Mouse (Mus musculus): ENCODE measurements around the gene Gm20388.

DNA sequence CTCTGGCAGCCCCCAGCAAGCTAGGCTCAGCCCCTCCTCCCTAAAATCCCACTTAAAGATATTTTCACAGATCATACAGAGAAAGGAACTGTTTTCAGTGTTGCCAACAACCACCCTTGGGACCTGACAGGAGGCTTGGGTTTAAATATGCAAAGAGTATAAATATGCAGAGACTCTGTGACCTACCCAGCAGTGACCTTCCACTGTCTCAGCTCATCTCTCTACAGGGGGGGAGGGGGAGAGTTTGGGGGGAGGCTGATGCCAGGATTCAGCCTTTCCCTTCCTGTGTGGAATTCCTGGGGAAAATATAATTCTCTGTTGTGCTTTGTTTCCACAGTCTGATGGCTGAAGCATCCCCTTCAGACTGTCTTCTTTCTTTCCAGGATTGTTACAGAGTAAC, 2024.3 kb downstream of the Gm20388 start:
- no peak for TF ChIP-seq CTCF (IDR thresholded peaks at IDR 0.05; ENCODE audit: low read depth, low read length)
- no peak for TF ChIP-seq TAL1 (conservative IDR thresholded peaks at IDR 0.05; ENCODE audit: low read depth, low read length)
- no peak for TF ChIP-seq GATA1 (IDR thresholded peaks at IDR 0.05; ENCODE audit: borderline replicate concordance, low read length)
- no peak for TF ChIP-seq GATA2 (IDR thresholded peaks at IDR 0.05; ENCODE audit: borderline replicate concordance, low read depth, low read length)

Data from G1E (cell line).